Mouse (Mus musculus) lung, postnatal 0 days (tissue): ENCODE data around the gene Sez6l. TPM values are rescaled to one million over a fixed set of nuclear protein-coding genes. Genes with fewer than 3 reads are reported as not detected.

Source experiments
- ATAC-seq: fragments of 200-750 bp; cut with Nextera tagmentation; 2 replicates; pipeline ENCODE4 v1.8.0; 2017; ENCODE audit warnings: moderate library complexity
- DNase-seq: peaks from one replicate; pipeline ENCODE4 v3.0.0-alpha.2; 2016; ENCODE audit warnings: low spot score
- H3K27ac ChIP-seq: fragments of 300-500 bp; sonication (generic); 2 replicates; pipeline ENCODE4 v1.5.1; 2014; ENCODE audit warnings: antibody characterized with exemption, mild to moderate bottlenecking, low read length, mixed read lengths
- H3K27me3 ChIP-seq: fragments of 300-500 bp; sonication (generic); replicated peaks from 2 replicates; pipeline ENCODE4 v1.6.1; 2014; ENCODE audit warnings: low read length, mixed read lengths; ENCODE audit not compliant: insufficient read depth
- H3K36me3 ChIP-seq: fragments of 300-500 bp; sonication (generic); 2 replicates; pipeline ENCODE4 v1.6.1; 2014; ENCODE audit warnings: low read length, mixed read lengths; ENCODE audit not compliant: insufficient read depth
- H3K4me1 ChIP-seq: fragments of 300-500 bp; sonication (generic); 2 replicates; pipeline ENCODE4 v1.6.1; 2014; ENCODE audit warnings: antibody characterized with exemption, low read depth, low read length, mixed read lengths; ENCODE audit not compliant: insufficient read depth
- H3K4me2 ChIP-seq: fragments of 300-500 bp; sonication (generic); replicated peaks from 2 replicates; pipeline ENCODE4 v1.6.1; 2014; ENCODE audit warnings: low read depth, mild to moderate bottlenecking, low read length, moderate library complexity, mixed read lengths
- H3K4me3 ChIP-seq: fragments of 300-500 bp; sonication (generic); 2 replicates; pipeline ENCODE4 v1.5.1; 2014; ENCODE audit warnings: low read depth, low read length
- H3K9ac ChIP-seq: fragments of 300-500 bp; sonication (generic); replicated peaks from 2 replicates; pipeline ENCODE4 v1.6.1; 2014; ENCODE audit warnings: low read depth, mild to moderate bottlenecking
- H3K9me3 ChIP-seq: fragments of 300-500 bp; sonication (generic); 2 replicates; pipeline ENCODE4 v1.6.1; 2016; ENCODE audit warnings: low read length, mixed read lengths
- CTCF ChIP-seq: IDR thresholded peaks from 2 replicates; pipeline ENCODE4 v1.5.1; 2016; ENCODE audit warnings: antibody characterized with exemption, mild to moderate bottlenecking
- EP300 ChIP-seq: IDR thresholded peaks from 2 replicates; pipeline ENCODE4 v1.6.1; 2016; ENCODE audit warnings: antibody characterized with exemption, mild to moderate bottlenecking, control low read depth
- WGBS: fragments of 180-500 bp; shearing (Covaris S2); extraction: QIAGEN DNeasy Blood & Tissue Kit; methylation state at CpG from one replicate; pipeline ENCODE4 v1.1.7; 2014; 5-methylcytosine and 5-hydroxymethylcytosine counted together
- polyA plus RNA-seq: library from polyadenylated mRNA; unstranded; fragments of >200 nt; fragmentation: Nextera tagmentation; extraction: Ambion mirVana; gene quantifications from 2 replicates; pipeline ENCODE4 v1.2.1, GENCODE M21; 2015

The Sez6l gene
- polyA plus RNA-seq, 1 experiment from 2014 or later = 0.11 TPM

DNA sequence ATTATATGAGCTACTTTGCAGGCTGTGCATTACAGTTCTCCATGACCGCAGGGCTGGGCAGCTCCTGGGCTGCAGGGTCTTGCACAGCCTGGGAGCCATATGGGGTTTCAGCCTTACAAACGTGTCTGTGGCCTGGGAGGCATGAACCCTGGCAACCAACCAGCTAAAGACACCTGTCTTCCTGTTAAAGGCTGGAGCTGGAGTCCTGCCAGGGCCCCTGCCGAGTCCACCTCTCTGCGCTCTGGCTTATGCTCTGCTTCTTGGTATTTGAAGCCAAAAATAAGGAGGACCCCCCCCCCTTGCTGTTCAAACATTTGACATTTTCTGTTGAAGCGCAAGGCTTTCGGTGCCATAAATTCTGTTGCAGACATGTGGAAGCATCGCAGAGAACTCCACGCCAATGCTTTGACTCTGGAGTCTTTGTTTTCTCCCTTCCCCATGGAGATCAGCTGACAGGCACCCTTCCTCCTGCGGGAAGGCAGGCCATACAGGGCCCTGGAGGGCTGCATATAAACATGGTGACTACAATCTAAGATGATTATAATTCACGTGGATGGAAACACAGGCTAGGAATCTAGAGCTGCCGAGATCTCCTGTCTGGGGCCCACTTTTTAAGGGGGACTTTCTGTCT lies 23.4 kb upstream of the Sez6l start:
- Histone ChIP-seq H3K4me3 (no peak overlapping the region), H3K27me3 (no peaks in the 10 kb centered on the region), H3K4me2 (no peak overlapping the region), H3K36me3 (no peaks in the 10 kb centered on the region), H3K4me1 (no peaks in the 10 kb centered on the region), H3K9ac (no peak overlapping the region), H3K27ac (no peak overlapping the region), H3K9me3 (no peaks in the 10 kb centered on the region)
- DNase-seq (no peak), ATAC-seq (no peak)
- 35% methylated on average over 11 of the region's 11 CpGs for WGBS
- no peak for TF ChIP-seq CTCF
- no peak for TF ChIP-seq EP300

- Histone ChIP-seq H3K4me3 (no peak overlapping the region), H3K36me3 (no peaks in the 10 kb centered on the region), H3K4me1 (no peaks in the 10 kb centered on the region), H3K27me3 (no peaks in the 10 kb centered on the region), H3K9ac (no peak overlapping the region), H3K27ac (no peak overlapping the region), H3K9me3 (no peaks in the 10 kb centered on the region), H3K4me2 (no peak overlapping the region)
- no peak for ATAC-seq
- 72% methylated on average over 6 of the region's 6 CpGs for WGBS
- TF ChIP-seq CTCF = no peak
- no peak for TF ChIP-seq EP300
- no peak for DNase-seq
Measured at GRCm38 (mm10) chr5:112599538-112600308, 22.7 kb upstream of the Sez6l start.

GRCm38 (mm10) chr5:112597876-112598275 lies 20.9 kb upstream of the Sez6l start:
- Histone ChIP-seq H3K4me2 (no peak overlapping the region), H3K9ac (no peak overlapping the region), H3K4me1 (no peaks in the 10 kb centered on the region), H3K27me3 (no peaks in the 10 kb centered on the region), H3K36me3 (no peaks in the 10 kb centered on the region), H3K9me3 (no peaks in the 10 kb centered on the region), H3K27ac (no peak overlapping the region), H3K4me3 (no peak overlapping the region)
- TF ChIP-seq EP300 = no peak
- DNase-seq = no peak
- WGBS = 77% methylated on average over 6 of the region's 6 CpGs
- no peak for ATAC-seq

DNA sequence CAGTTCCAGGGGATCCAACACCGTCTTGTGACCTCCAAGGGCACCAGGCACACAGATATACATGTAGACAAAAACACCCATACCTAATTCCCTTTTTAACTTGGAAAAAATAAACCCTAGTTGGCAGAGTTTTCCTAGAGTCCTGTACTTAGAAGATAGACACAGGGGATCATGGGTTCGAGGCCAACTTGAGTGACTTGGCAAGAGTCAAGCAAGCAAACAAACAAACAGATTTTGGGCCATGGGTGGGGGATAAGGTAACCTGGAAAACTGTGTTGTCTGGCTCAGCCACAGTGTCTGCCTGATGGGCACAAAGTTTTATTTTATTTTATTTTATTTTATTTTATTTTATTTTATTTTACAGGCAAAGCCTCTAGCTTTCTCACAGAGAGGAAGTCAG lies 20.3 kb upstream of the Sez6l start:
- H3K4me1 ChIP-seq = no peaks in the 10 kb centered on the region
- 91% methylated on average over 2 of the region's 2 CpGs for WGBS

DNA sequence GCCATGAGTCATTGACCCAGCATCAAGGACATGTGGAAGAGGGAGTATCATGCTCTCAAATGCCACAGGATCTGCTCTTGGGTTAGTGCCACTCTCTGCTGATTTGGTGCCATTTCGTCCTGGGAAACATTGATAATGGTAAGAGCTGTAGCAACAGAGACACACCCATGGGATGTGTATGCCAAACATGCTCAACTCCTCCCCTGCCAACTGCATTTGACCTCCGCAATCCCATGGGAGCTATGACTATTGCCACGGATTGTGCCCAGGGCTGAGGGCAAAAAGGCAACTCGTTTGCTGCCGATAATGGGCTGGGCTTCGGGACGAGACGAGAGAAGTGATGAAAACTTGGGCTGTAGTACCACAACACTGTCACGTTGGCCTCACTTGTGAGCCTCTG lies 19.7 kb upstream of the Sez6l start:
- no peak overlapping the region for H3K4me2 ChIP-seq
- WGBS = 81% methylated on average over 9 of the region's 9 CpGs
- no peaks in the 10 kb centered on the region for H3K27me3 ChIP-seq
- ATAC-seq = no peak
- H3K4me1 ChIP-seq = no peaks in the 10 kb centered on the region
- H3K9me3 ChIP-seq = no peaks in the 10 kb centered on the region
- no peak overlapping the region for H3K4me3 ChIP-seq
- H3K9ac ChIP-seq = no peak overlapping the region
- H3K27ac ChIP-seq = no peak overlapping the region
- DNase-seq = no peak
- no peak for TF ChIP-seq EP300
- no peak for TF ChIP-seq CTCF
- no peaks in the 10 kb centered on the region for H3K36me3 ChIP-seq

More for the DNA sequence above, 20.3 kb upstream of the Sez6l start:
- H3K4me2 ChIP-seq = no peak overlapping the region
- H3K9ac ChIP-seq = no peak overlapping the region
- no peak overlapping the region for H3K4me3 ChIP-seq
- no peak for TF ChIP-seq EP300
- no peak for TF ChIP-seq CTCF
- H3K27ac ChIP-seq = no peak overlapping the region
- H3K36me3 ChIP-seq = no peaks in the 10 kb centered on the region
- ATAC-seq = no peak
- no peaks in the 10 kb centered on the region for H3K9me3 ChIP-seq
- no peaks in the 10 kb centered on the region for H3K27me3 ChIP-seq
- no peak for DNase-seq

DNA sequence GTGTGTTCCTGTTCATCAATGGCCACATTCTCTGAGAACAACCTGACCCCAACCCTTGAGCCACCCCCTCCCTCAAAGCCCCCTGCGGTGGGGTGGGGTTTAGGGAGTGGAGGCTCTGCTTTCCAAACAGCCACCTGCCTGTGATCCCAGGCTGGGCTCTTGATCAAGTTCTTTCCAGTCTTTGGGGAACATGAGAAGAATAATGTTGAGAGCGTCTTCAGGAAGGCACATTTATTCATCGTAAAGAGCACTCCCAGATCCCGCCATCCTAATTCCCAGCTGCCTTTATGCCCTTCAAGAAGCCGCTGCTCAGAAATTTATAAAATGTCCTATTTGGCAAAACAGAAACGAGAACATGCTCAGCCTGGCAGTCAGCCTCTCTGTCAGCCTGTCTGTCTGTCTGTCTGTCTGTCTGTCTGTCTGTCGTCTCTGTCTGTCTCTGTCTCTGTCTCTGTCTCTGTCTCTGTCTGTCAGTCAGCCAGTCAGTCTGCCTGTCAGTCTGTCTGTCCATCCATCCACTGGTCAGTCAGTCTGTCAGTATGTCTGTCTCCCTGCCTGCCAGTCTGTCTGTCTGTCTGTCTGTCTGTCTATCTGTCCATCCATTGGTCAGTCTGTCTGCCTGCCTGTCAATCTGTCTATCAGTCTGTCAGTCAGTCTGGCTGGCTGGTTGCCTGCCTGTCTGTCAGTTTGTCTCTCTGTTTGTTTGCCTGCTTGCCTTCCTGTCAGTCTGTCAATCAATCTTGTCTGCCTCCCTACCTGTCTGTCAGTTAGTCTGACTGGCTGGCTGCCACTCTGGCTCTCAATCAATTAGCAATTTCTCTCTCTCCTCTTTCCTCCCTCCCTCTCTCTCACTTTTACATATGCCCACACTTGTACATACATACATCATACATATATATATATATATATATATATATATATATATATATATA lies 19.0 kb upstream of the Sez6l start:
- Histone ChIP-seq H3K36me3 (no peaks in the 10 kb centered on the region), H3K27ac (no peak overlapping the region), H3K4me1 (no peaks in the 10 kb centered on the region), H3K9me3 (no peaks in the 10 kb centered on the region), H3K4me3 (no peak overlapping the region), H3K27me3 (no peaks in the 10 kb centered on the region), H3K4me2 (no peak overlapping the region), H3K9ac (no peak overlapping the region)
- WGBS = 72% methylated on average over 7 of the region's 7 CpGs
- ATAC-seq (no peak), DNase-seq (no peak)
- TF ChIP-seq EP300 = no peak
